Mouse (Mus musculus): ENCODE data around the gene Tssk6. TPM values are rescaled to one million over a fixed set of nuclear protein-coding genes. Genes with fewer than 3 reads are reported as not detected.

Gene Tssk6
- polyA plus RNA-seq (2017; shearing (Covaris generic)), result 1 to 10 TPM in 1 of 3 experiments, under 1 TPM in 1, not detected in 1; 0.35 to 1.2 TPM

- peak; percentile 29 for ATAC-seq
Observed at GRCm38 (mm10) chr8:69902163-69903062, at the start of gene Tssk6, which contains the start of the genes Ndufa13 and Yjefn3. Tssk6 (plus strand) TSS chr8:69902184. Ndufa13 (minus strand) TSS chr8:69902558. Yjefn3 (minus strand) TSS chr8:69902712.

GRCm38 (mm10) chr8:69853869-69854268 lies 48.1 kb upstream of the Tssk6 start:
- ATAC-seq, result no peak

GRCm38 (mm10) chr8:69860807-69861206 lies 41.2 kb upstream of the Tssk6 start:
- ATAC-seq, result no peak

- no peak for ATAC-seq
Observed at GRCm38 (mm10) chr8:69861251-69861650, 40.7 kb upstream of the Tssk6 start.

- no peak for ATAC-seq
Observed at GRCm38 (mm10) chr8:69863387-69864020, 38.5 kb upstream of the Tssk6 start.

- ATAC-seq, result no peak
Observed at GRCm38 (mm10) chr8:69864180-69864579, 37.8 kb upstream of the Tssk6 start.

GRCm38 (mm10) chr8:69867696-69868326 lies 34.2 kb upstream of the Tssk6 start:
- no peak for ATAC-seq

GRCm38 (mm10) chr8:69870003-69870765 lies 31.8 kb upstream of the Tssk6 start:
- ATAC-seq, result no peak

GRCm38 (mm10) chr8:69870907-69871306 lies 31.1 kb upstream of the Tssk6 start:
- no peak for ATAC-seq

GRCm38 (mm10) chr8:69874155-69874554 lies 27.8 kb upstream of the Tssk6 start:
- no peak for ATAC-seq

- no peak for ATAC-seq
Observed at GRCm38 (mm10) chr8:69874654-69875053, 27.3 kb upstream of the Tssk6 start.

- ATAC-seq, result no peak
Observed at GRCm38 (mm10) chr8:69876097-69876496, 25.9 kb upstream of the Tssk6 start.

- ATAC-seq, result no peak
Observed at GRCm38 (mm10) chr8:69876967-69877366, 25.0 kb upstream of the Tssk6 start.

GRCm38 (mm10) chr8:69877396-69877795 lies 24.6 kb upstream of the Tssk6 start:
- ATAC-seq, result no peak

GRCm38 (mm10) chr8:69877992-69878391 lies 24.0 kb upstream of the Tssk6 start:
- no peak for ATAC-seq

GRCm38 (mm10) chr8:69879678-69880077 lies 22.3 kb upstream of the Tssk6 start:
- ATAC-seq, result no peak

GRCm38 (mm10) chr8:69880841-69881240 lies 21.1 kb upstream of the Tssk6 start:
- ATAC-seq, result no peak

GRCm38 (mm10) chr8:69881261-69881865 lies 20.6 kb upstream of the Tssk6 start:
- no peak for ATAC-seq

GRCm38 (mm10) chr8:69882021-69882756 lies 19.8 kb upstream of the Tssk6 start:
- ATAC-seq, result no peak

GRCm38 (mm10) chr8:69882833-69883600 lies 19.0 kb upstream of the Tssk6 start:
- ATAC-seq, result no peak
